Mouse (Mus musculus) bone marrow, adult 2 months (tissue): ENCODE data around the gene Samd10.

Experiments
- CTCF ChIP-seq: fragments of 200-500 bp; IDR thresholded peaks from 2 replicates; pipeline ENCODE4 v1.5.1; 2011; ENCODE audit warnings: low read length, control low read depth; ENCODE audit not compliant: control insufficient read depth, insufficient read depth
- POLR2A ChIP-seq: fragments of 200-500 bp; IDR thresholded peaks from 2 replicates; pipeline ENCODE4 v1.6.1; 2011; ENCODE audit warnings: low read depth, mild to moderate bottlenecking, control low read depth, low read length, borderline replicate concordance; ENCODE audit not compliant: control insufficient read depth

- TF ChIP-seq POLR2A: no peak
- no peak for TF ChIP-seq CTCF
Observed at GRCm38 (mm10) chr2:181577981-181578581, 20.9 kb downstream of the Samd10 start.
